Mouse (Mus musculus): ENCODE measurements at regions not wholly inside any gene's neighbourhood (a gene's known extent, or its start where the extent isn't known, plus 50 kb on each side); places are given as distances from the start of the nearest gene placed in this dataset.
"Not testable (repeated sequence)": the region's sequence is repeated elsewhere in the genome, so short reads cannot be mapped to it uniquely, and the experiment has no call there.

GRCm38 (mm10) chr6:75089971-75090370 lies 1407.6 kb downstream of the Gm9008 start:
- peak; percentile 29 for DNase-seq (ENCODE audit: low spot score)

- DNase-seq (ENCODE audit: low spot score) = no peak
These were observed 1429.8 kb downstream of the Gm9008 start for GRCm38 (mm10) chr6:75067758-75068157.

GRCm38 (mm10) chr6:75042336-75043010 lies 1455.1 kb downstream of the Gm9008 start:
- no peak for DNase-seq (ENCODE audit: low spot score)

- no peak for DNase-seq (ENCODE audit: low spot score)
These were observed 1458.1 kb downstream of the Gm9008 start for GRCm38 (mm10) chr6:75039451-75039850.

GRCm38 (mm10) chr6:75037179-75037578 lies 1460.4 kb downstream of the Gm9008 start:
- DNase-seq (ENCODE audit: low spot score) = not testable (repeated sequence)
